Mouse (Mus musculus) CH12.LX (cell line): ENCODE measurements around the gene Rbfox1.

Experiments
- CHD2 ChIP-seq: IDR thresholded peaks from 2 replicates; pipeline ENCODE4 v1.6.1; 2011; ENCODE audit warnings: low read length, improper control_type of control experiment
- CTCF ChIP-seq, 2 experiments: IDR thresholded peaks in 1 of 2; conservative IDR thresholded peaks in 1 of 2; 2 replicates each; pipeline ENCODE4 v1.5.1; 2011 to 2012; ENCODE audit warnings: low read depth in 2 of 2, low read length in 2 of 2, improper control_type of control experiment in 1 of 2, inconsistent platforms in 1 of 2, mild to moderate bottlenecking in 1 of 2, moderate library complexity in 1 of 2
- GABPA ChIP-seq: IDR thresholded peaks from 2 replicates; pipeline ENCODE4 v1.6.1; 2012; ENCODE audit warnings: low read depth, low read length, improper control_type of control experiment, inconsistent platforms; ENCODE audit not compliant: insufficient replicate concordance
- MAX ChIP-seq: IDR thresholded peaks from 2 replicates; pipeline ENCODE4 v1.6.1; 2011; ENCODE audit warnings: low read length, improper control_type of control experiment
- PAX5 ChIP-seq: IDR thresholded peaks from 2 replicates; pipeline ENCODE4 v1.6.1; 2012; ENCODE audit warnings: low read length, inconsistent platforms, mixed read lengths
- USF1 ChIP-seq: IDR thresholded peaks from 2 replicates; pipeline ENCODE4 v1.6.1; 2014; ENCODE audit warnings: low read depth, mild to moderate bottlenecking, inconsistent platforms, low read length, improper control_type of control experiment
- ZMIZ1 ChIP-seq: IDR thresholded peaks from 2 replicates; pipeline ENCODE4 v1.6.1; 2012; ENCODE audit warnings: low read depth, mild to moderate bottlenecking, inconsistent platforms, low read length, improper control_type of control experiment

DNA sequence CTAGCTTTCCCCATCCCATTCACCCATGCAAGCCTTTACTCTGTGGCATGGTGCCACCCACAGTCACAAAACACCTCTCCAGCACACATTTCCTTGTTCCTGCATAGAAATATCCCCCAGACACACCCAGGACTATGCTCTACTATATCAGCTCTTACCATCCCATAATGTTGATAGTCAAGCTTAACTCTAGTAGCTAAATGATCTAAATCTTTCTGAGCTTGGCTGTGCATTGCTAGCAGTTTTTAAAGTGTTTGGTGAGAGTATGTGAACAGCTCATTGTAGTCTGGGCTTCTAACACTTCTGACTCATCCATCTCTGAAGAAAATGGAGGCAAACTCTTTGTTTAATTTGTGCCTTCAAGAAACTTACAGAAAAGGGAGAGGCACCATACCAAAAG, 297.2 kb downstream of the Rbfox1 start:
- no peak for TF ChIP-seq CTCF (conservative IDR thresholded peaks at IDR 0.05 in 1 of 2, IDR thresholded peaks at IDR 0.05 in 1 of 2; ENCODE audit: low read depth in 2 of 2, low read length in 2 of 2)
- TF ChIP-seq PAX5, result no peak
- no peak for TF ChIP-seq ZMIZ1
- TF ChIP-seq USF1, result no peak
- TF ChIP-seq MAX, result no peak
- TF ChIP-seq CHD2, result no peak
- no peak for TF ChIP-seq GABPA
